Mouse (Mus musculus) embryo, embryonic 10.5 days (tissue): ENCODE results near the gene Trpm8.

Source experiments
- DNase-seq: peaks from one replicate; pipeline ENCODE4 v3.0.0-alpha.2; 2015; ENCODE audit warnings: low spot score

The Trpm8 gene

GRCm38 (mm10) chr1:88284946-88285320 is 7.5 kb downstream of the Trpm8 start:
- DNase-seq: no peak

GRCm38 (mm10) chr1:88285652-88286051 is 8.2 kb downstream of the Trpm8 start:
- no peak for DNase-seq

- DNase-seq: no peak
These were observed 8.8 kb downstream of the Trpm8 start for GRCm38 (mm10) chr1:88286136-88286845.

GRCm38 (mm10) chr1:88286887-88287696 is 9.6 kb downstream of the Trpm8 start:
- DNase-seq: no peak

- DNase-seq: peak; percentile 81
These were observed 10.2 kb downstream of the Trpm8 start for GRCm38 (mm10) chr1:88287697-88287980.

GRCm38 (mm10) chr1:88288056-88288788 is 10.8 kb downstream of the Trpm8 start:
- DNase-seq: no peak

GRCm38 (mm10) chr1:88288789-88289127 is 11.3 kb downstream of the Trpm8 start:
- no peak for DNase-seq

GRCm38 (mm10) chr1:88289152-88289551 is 11.7 kb downstream of the Trpm8 start:
- DNase-seq: no peak

GRCm38 (mm10) chr1:88289917-88290316 is 12.5 kb downstream of the Trpm8 start:
- peak; percentile 66 for DNase-seq

GRCm38 (mm10) chr1:88290511-88290910 is 13.1 kb downstream of the Trpm8 start:
- no peak for DNase-seq

- no peak for DNase-seq
These were observed 14.0 kb downstream of the Trpm8 start for GRCm38 (mm10) chr1:88291409-88292005.

GRCm38 (mm10) chr1:88292057-88292456 is 14.6 kb downstream of the Trpm8 start:
- no peak for DNase-seq

- no peak for DNase-seq
These were observed 17.2 kb downstream of the Trpm8 start for GRCm38 (mm10) chr1:88294650-88295049.

- DNase-seq: no peak
These were observed 18.9 kb downstream of the Trpm8 start for GRCm38 (mm10) chr1:88296171-88296920.

- DNase-seq: peak; percentile 8
These were observed 20.2 kb downstream of the Trpm8 start for GRCm38 (mm10) chr1:88297480-88298258.

- DNase-seq: peak; percentile 2
These were observed 21.4 kb downstream of the Trpm8 start for GRCm38 (mm10) chr1:88298686-88299528.

GRCm38 (mm10) chr1:88299529-88299945 is 22.1 kb downstream of the Trpm8 start:
- peak; percentile 1 for DNase-seq

GRCm38 (mm10) chr1:88300301-88301050 is 23.0 kb downstream of the Trpm8 start:
- DNase-seq: peak; percentile 9
